Mouse (Mus musculus) testis, adult 2 months (tissue): ENCODE measurements at regions not wholly inside any gene's neighbourhood (a gene's known extent, or its start where the extent isn't known, plus 50 kb on each side); places are given as distances from the start of the nearest gene placed in this dataset.

ENCODE experiments used
- CTCF ChIP-seq: fragments of 200-500 bp; IDR thresholded peaks from 2 replicates; pipeline ENCODE4 v1.5.1; 2012; ENCODE audit warnings: low read depth, mild to moderate bottlenecking, inconsistent platforms, low read length, moderate library complexity; ENCODE audit not compliant: control insufficient read depth, insufficient read depth, insufficient replicate concordance
- POLR2A ChIP-seq: fragments of 200-500 bp; IDR thresholded peaks from 2 replicates; pipeline ENCODE4 v1.6.1; 2012; ENCODE audit warnings: low read depth, mild to moderate bottlenecking, inconsistent platforms, low read length, moderate library complexity; ENCODE audit not compliant: control insufficient read depth

DNA sequence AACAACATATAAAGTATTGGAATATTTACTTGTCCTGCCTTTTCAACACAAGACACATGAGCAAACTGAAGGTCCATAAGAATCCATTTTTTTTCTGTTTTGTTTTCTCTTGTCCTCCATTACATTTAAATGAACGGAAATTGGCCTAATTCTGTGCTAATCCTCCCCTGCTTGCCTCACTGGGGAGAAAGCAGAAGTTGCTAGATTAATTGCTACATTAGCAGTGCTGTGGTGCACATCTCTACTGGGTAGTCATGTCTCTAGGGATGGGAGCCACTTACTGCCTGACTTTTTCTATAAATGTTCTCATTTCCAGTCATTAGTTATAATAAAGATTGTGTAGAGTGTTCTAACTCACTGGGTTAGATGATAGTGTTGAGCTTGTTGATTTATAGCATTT lies 484.0 kb upstream of the Cblb start:
- no peak for TF ChIP-seq CTCF
- no peak for TF ChIP-seq POLR2A
